Mouse (Mus musculus) C2C12 (cell line): Measurements from ENCODE around the gene Fau.

Source experiments
- CEBPB ChIP-seq: IDR thresholded peaks from one replicate; pipeline ENCODE4 v1.6.1; 2011; ENCODE audit warnings: low read depth, mild to moderate bottlenecking, control low read depth, moderate library complexity
- CTCF ChIP-seq: IDR thresholded peaks from one replicate; pipeline ENCODE4 v1.5.1; 2011; ENCODE audit not compliant: control insufficient read depth, insufficient read depth, insufficient read length
- FOSL1 ChIP-seq: IDR thresholded peaks from one replicate; pipeline ENCODE4 v1.8.0; 2011; ENCODE audit warnings: mild to moderate bottlenecking, low read length; ENCODE audit not compliant: poor library complexity, insufficient read depth, severe bottlenecking
- MAX ChIP-seq: IDR thresholded peaks from one replicate; pipeline ENCODE4 v1.6.1; 2011; ENCODE audit warnings: mild to moderate bottlenecking, control low read depth
- MYOD1 ChIP-seq: IDR thresholded peaks from one replicate; pipeline ENCODE4 v1.6.1; 2011; ENCODE audit warnings: low read depth; ENCODE audit not compliant: control insufficient read depth, insufficient read length
- MYOG ChIP-seq: IDR thresholded peaks from one replicate; pipeline ENCODE4 v1.6.1; 2011; ENCODE audit not compliant: control insufficient read depth, insufficient read length; ENCODE audit errors: extremely low read depth
- USF1 ChIP-seq: IDR thresholded peaks from one replicate; pipeline ENCODE4 v1.6.1; 2011; ENCODE audit warnings: low read depth, mild to moderate bottlenecking, control low read depth, moderate library complexity

DNA sequence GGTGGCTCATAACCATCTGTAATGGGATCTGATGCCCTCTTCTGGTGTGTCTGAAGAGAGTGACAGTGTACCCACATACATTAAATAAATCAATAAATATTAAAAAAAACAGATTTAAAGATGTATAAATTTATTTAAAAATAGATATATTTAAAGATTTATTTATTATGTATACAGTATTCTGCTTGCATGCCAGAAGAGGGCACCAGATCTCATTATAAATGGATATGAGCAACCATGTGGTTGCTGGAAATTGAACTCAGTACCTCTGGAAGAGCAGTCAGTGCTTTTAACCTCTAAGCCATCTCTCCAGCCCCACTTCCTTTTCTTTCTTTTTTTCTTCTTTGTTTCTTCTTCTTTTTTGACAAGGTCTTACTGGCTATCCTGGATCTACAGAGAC is 17.6 kb upstream of the Fau start:
- no peak for TF ChIP-seq CEBPB
- no peak for TF ChIP-seq CTCF
- no peak for TF ChIP-seq MYOG
- TF ChIP-seq MAX, result no peak
- TF ChIP-seq MYOD1, result no peak
- no peak for TF ChIP-seq USF1
- no peak for TF ChIP-seq FOSL1
